ENCODE assay signal across 7 mouse cellular contexts in genomic region chr1:134495991-134496390, GRCm38 (mm10). TPM values are rescaled to one million over a fixed set of nuclear protein-coding genes. Genes with fewer than 3 reads are reported as not detected.
DNase-seq lines count a peak whose midpoint lies in the region; ATAC-seq and TF ChIP-seq lines count a peak whose summit lies in the region.

No protein-coding gene starts in this region.

- H3K4me2 ChIP-seq in kidney, postnatal 0 days (ENCODE audit: low read length) = peak overlapping the region; percentile 68; the same call in 1 of the 2 replicates
- H3K4me2 ChIP-seq in myocyte (ENCODE audit: low read depth) = peak overlapping the region; percentile 95

- no peaks in the 10 kb centered on the region for H3K9me3 ChIP-seq in kidney, postnatal 0 days (replicated peaks; ENCODE audit: low read length)

- peaks cover 24% of the 10 kb centered on the region for H3K79me2 ChIP-seq in myocyte (ENCODE audit: control insufficient read depth, insufficient read depth)

- DNase-seq in kidney, adult 11 months = peak; percentile 58
- DNase-seq in kidney, postnatal 4 days = no peak
- DNase-seq in adrenal gland, postnatal 36 days = peak; percentile 61 to 63
- peak; percentile 17 for DNase-seq in kidney, postnatal 0 days (ENCODE audit: low spot score)
- DNase-seq in ovary, postnatal 14 days (ENCODE audit: low spot score) = no peak
- no peak for DNase-seq in embryo, embryonic 10 days (ENCODE audit: low spot score)

- H3K4me3 ChIP-seq in kidney, postnatal 0 days (replicated peaks; ENCODE audit: low read depth, low read length) = no peak overlapping the region
- H3K4me3 ChIP-seq in myocyte = peak overlapping the region; percentile 72

- 0 out of 2 replicates have a peak, but pooled peaks cover under 1% of the 10 kb centered on the region for H3K36me3 ChIP-seq in kidney, postnatal 0 days (ENCODE audit: insufficient read depth, low read length)
- H3K36me3 ChIP-seq in myocyte (ENCODE audit: control insufficient read depth, insufficient read depth) = no peaks in the 10 kb centered on the region

- TF ChIP-seq CTCF in kidney, postnatal 0 days (IDR thresholded peaks at IDR 0.05; ENCODE audit: low read depth) = no peak

- no peaks in the 10 kb centered on the region for H3K27me3 ChIP-seq in kidney, postnatal 0 days (ENCODE audit: insufficient read depth, low read length)
- no peaks in the 10 kb centered on the region for H3K27me3 ChIP-seq in myocyte (ENCODE audit: control insufficient read depth, insufficient read depth, insufficient read length)

- no peak overlapping the region for H3ac ChIP-seq in myocyte (ENCODE audit: control insufficient read depth, insufficient read length)

- ATAC-seq in kidney, postnatal 0 days (replicated peaks; ENCODE audit: low FRiP score, low read depth) = no peak

- H3K4me1 ChIP-seq in kidney, postnatal 0 days (replicated peaks; ENCODE audit: insufficient read depth, low read length) = peaks cover 10% of the 10 kb centered on the region

- H3K9ac ChIP-seq in kidney, postnatal 0 days (ENCODE audit: low read depth, low read length) = 0 out of 2 replicates have a peak overlapping the region, but pooled peaks have one; percentile 72

- no peak for TF ChIP-seq POLR2A in myocyte (IDR thresholded peaks at IDR 0.05; ENCODE audit: insufficient read length, low read depth)

- no peak overlapping the region for H3K27ac ChIP-seq in kidney, postnatal 0 days

- 73% methylated on average over 10 of the region's 10 CpGs for WGBS in kidney, postnatal 0 days

TF ChIP-seq in myocyte, 11 proteins besides CTCF, POLR2A, EP300 and RAD21:
- TF ChIP-seq MYOD1 (IDR thresholded peaks at IDR 0.05; ENCODE audit: control insufficient read depth in 1 of 3, insufficient read length in 2 of 3, low read depth in 2 of 3) = no peak
- TF ChIP-seq SRF (IDR thresholded peaks at IDR 0.05; ENCODE audit: control insufficient read depth, insufficient read length, low read depth) = no peak
- no peak for TF ChIP-seq MYOG (IDR thresholded peaks at IDR 0.05; ENCODE audit: control insufficient read depth in 1 of 3, insufficient read depth in 1 of 3, insufficient read length in 2 of 3, low read depth in 2 of 3)
- no peak for TF ChIP-seq MAX (IDR thresholded peaks at IDR 0.05; ENCODE audit: low read depth)
- no peak for TF ChIP-seq TCF3 (IDR thresholded peaks at IDR 0.05; ENCODE audit: insufficient read length, low read depth)
- TF ChIP-seq CEBPB (IDR thresholded peaks at IDR 0.05; ENCODE audit: insufficient read depth, poor library complexity, severe bottlenecking) = no peak
- TF ChIP-seq POLR2AphosphoS2 (IDR thresholded peaks at IDR 0.05; ENCODE audit: insufficient read length, low read depth) = no peak
- no peak for TF ChIP-seq REST (IDR thresholded peaks at IDR 0.05; ENCODE audit: insufficient read depth, insufficient read length)
- no peak for TF ChIP-seq TCF12 (IDR thresholded peaks at IDR 0.05; ENCODE audit: insufficient read depth, poor library complexity, severe bottlenecking)
- TF ChIP-seq USF1 (IDR thresholded peaks at IDR 0.05; ENCODE audit: low read depth) = no peak
- no peak for TF ChIP-seq E2F4 (IDR thresholded peaks at IDR 0.05; ENCODE audit: insufficient read depth)

RNA-seq across cellular contexts. Expression of gene Rabif, which starts 1.5 kb away (rescaled TPM):
- 10 to 100 TPM; 27.6 to 37.3 TPM for total RNA-seq in adrenal gland, postnatal 36 days (2021)
- polyA plus RNA-seq in kidney, postnatal 0 days (2015; fragmentation: Nextera tagmentation; extraction: Ambion mirVana) = 33.8 and 38.7 TPM in 2 replicates
- 13.4 TPM for polyA plus RNA-seq in myocyte (2012; fragmentation: generic; extraction: Trizol)

RNA-seq across cellular contexts. Expression of gene Klhl12, which starts 40.7 kb away (rescaled TPM):
- 10 to 100 TPM; 21.5 to 22.9 TPM for total RNA-seq in adrenal gland, postnatal 36 days (2021)
- polyA plus RNA-seq in kidney, postnatal 0 days (2015; fragmentation: Nextera tagmentation; extraction: Ambion mirVana) = 17.8 and 21.2 TPM in 2 replicates
- 11.3 TPM for polyA plus RNA-seq in myocyte (2012; fragmentation: generic; extraction: Trizol)

RNA-seq across cellular contexts. Expression of gene Mgat4e, which starts 53.5 kb away (rescaled TPM):
- total RNA-seq in adrenal gland, postnatal 36 days (2021) = not detected
- not detected in 2 replicates for polyA plus RNA-seq in kidney, postnatal 0 days (2015; fragmentation: Nextera tagmentation; extraction: Ambion mirVana)
- not detected for polyA plus RNA-seq in myocyte (2012; fragmentation: generic; extraction: Trizol)

Comparison
In these comparisons a context has a peak if more than half of its experiments do, and no peak if none do; other contexts are left out.
1. DNase-seq: peak in kidney, adult 11 months (single experiment), adrenal gland, postnatal 36 days (2 of 2) and kidney, postnatal 0 days (single experiment); none in kidney, postnatal 4 days (0 of 2), ovary, postnatal 14 days (single experiment) and embryo, embryonic 10 days (single experiment).